Mouse (Mus musculus) intestine, postnatal 0 days (tissue): ENCODE results near the gene Arpc2. TPM values are rescaled to one million over a fixed set of nuclear protein-coding genes. Genes with fewer than 3 reads are reported as not detected.

Experiments
- ATAC-seq: fragments of 200-750 bp; cut with Nextera tagmentation; 2 replicates; pipeline ENCODE4 v1.8.0; 2017; ENCODE audit warnings: mild to moderate bottlenecking, moderate TSS enrichment, moderate library complexity
- H3K27ac ChIP-seq: fragments of 300-500 bp; sonication (generic); 2 replicates; pipeline ENCODE4 v1.5.1; 2014; ENCODE audit warnings: mild to moderate bottlenecking, low read depth, low read length, moderate library complexity
- H3K27me3 ChIP-seq: fragments of 300-500 bp; sonication (generic); replicated peaks from 2 replicates; pipeline ENCODE4 v1.6.1; 2014; ENCODE audit warnings: low read length, mixed read lengths; ENCODE audit not compliant: control insufficient read depth, insufficient read depth
- H3K36me3 ChIP-seq: fragments of 300-500 bp; sonication (generic); 2 replicates; pipeline ENCODE4 v1.6.1; 2014; ENCODE audit warnings: mild to moderate bottlenecking, moderate library complexity; ENCODE audit not compliant: control insufficient read depth, insufficient read depth
- H3K4me1 ChIP-seq: fragments of 300-500 bp; sonication (generic); replicated peaks from 2 replicates; pipeline ENCODE4 v1.6.1; 2014; ENCODE audit warnings: antibody characterized with exemption, low read length, mixed read lengths; ENCODE audit not compliant: control insufficient read depth, insufficient read depth
- H3K4me2 ChIP-seq: fragments of 300-500 bp; sonication (generic); replicated peaks from 2 replicates; pipeline ENCODE4 v1.6.1; 2014; ENCODE audit warnings: low read depth, mild to moderate bottlenecking, moderate library complexity
- H3K4me3 ChIP-seq: fragments of 300-500 bp; sonication (generic); 2 replicates; pipeline ENCODE4 v1.5.1; 2014; ENCODE audit warnings: low read depth, low read length
- H3K9ac ChIP-seq: fragments of 300-500 bp; sonication (generic); 2 replicates; pipeline ENCODE4 v1.6.1; 2014; ENCODE audit warnings: mild to moderate bottlenecking, low read depth, low read length
- H3K9me3 ChIP-seq: fragments of 300-500 bp; sonication (generic); 2 replicates; pipeline ENCODE4 v1.6.1; 2016; ENCODE audit warnings: mixed run types; ENCODE audit not compliant: control insufficient read depth
- CTCF ChIP-seq: sonication (generic); IDR thresholded peaks from 2 replicates; pipeline ENCODE4 v1.5.1; 2016; ENCODE audit warnings: low read depth, mild to moderate bottlenecking, control low read depth, antibody characterized with exemption, moderate library complexity
- WGBS: fragments of 180-500 bp; shearing (Covaris S2); extraction: QIAGEN DNeasy Blood & Tissue Kit; methylation state at CpG from one replicate; pipeline ENCODE4 v1.1.7; 2014; 5-methylcytosine and 5-hydroxymethylcytosine counted together
- polyA plus RNA-seq: library from polyadenylated mRNA; unstranded; fragments of >200 nt; fragmentation: Nextera tagmentation; extraction: Ambion mirVana; gene quantifications from 2 replicates; pipeline ENCODE4 v1.2.1, GENCODE M21; 2015

Arpc2 gene
- polyA plus RNA-seq, 1 experiment from 2014 or later, result 529 TPM

DNA sequence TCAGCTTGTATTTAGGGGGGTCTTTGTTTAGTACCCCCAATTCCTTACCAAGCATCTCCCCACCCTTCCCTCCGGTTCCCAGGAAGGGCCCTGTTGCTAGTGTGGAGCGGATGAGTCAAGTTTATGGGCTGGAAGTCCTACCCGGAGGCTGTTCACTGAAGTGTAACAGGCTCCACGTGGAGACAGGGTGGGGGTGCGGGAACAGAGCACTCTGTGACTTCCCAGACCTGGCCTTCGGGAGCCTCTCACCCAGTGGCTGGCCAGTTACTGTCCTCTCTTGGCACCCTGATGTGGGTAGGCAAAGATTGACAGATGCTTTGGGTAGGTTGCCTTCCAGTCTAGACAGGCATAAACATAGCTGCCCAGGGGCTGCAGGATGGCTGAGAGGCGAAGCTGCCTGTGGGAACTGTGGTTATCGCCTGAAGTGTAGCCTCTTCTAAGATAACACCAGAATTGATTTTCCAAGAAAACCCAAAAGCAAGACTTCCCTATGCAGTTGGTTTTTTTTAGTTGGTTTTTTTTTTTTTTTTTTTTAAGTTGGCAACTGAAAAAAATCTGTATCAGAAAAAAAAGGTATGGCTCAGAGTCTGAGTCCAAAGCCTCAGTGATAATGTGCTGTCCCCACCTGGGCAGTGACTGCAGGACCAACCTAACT lies 42.1 kb downstream of the Arpc2 start:
- no peaks in the 10 kb centered on the region for H3K27me3 ChIP-seq
- no peaks in the 10 kb centered on the region for H3K9me3 ChIP-seq
- no peaks in the 10 kb centered on the region for H3K4me1 ChIP-seq
- 41% methylated on average over 8 of the region's 8 CpGs for whole genome bisulfite sequencing
- no peak overlapping the region for H3K4me2 ChIP-seq
- H3K27ac ChIP-seq, result no peak overlapping the region
- H3K36me3 ChIP-seq, result peaks cover 31% of the 10 kb centered on the region
- no peak overlapping the region for H3K4me3 ChIP-seq
- no peak for TF ChIP-seq CTCF
- no peak for ATAC-seq
- no peak overlapping the region for H3K9ac ChIP-seq

GRCm38 (mm10) chr1:74278538-74278937 lies 42.7 kb downstream of the Arpc2 start, which contains the start of gene Gpbar1:
TSS of gene Gpbar1 (plus strand) at chr1:74278550.
- 89% methylated on average over 10 of the region's 10 CpGs for WGBS
- H3K9ac ChIP-seq, result no peak within 1 kb of the TSS

DNA sequence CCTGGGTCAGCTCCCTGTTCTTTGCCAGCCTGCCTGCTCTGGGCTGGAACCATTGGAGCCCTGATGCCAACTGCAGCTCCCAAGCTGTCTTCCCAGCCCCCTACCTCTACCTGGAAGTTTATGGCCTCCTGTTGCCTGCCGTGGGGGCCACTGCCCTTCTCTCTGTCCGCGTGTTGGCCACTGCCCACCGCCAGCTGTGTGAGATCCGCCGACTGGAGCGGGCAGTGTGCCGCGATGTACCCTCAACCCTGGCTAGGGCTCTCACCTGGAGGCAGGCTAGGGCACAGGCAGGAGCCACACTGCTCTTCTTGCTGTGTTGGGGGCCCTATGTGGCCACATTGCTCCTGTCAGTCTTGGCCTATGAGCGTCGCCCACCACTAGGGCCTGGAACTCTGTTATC lies 43.1 kb downstream of the Arpc2 start:
- WGBS, result 88% methylated on average over 11 of the region's 11 CpGs
- no peaks in the 10 kb centered on the region for H3K9me3 ChIP-seq
- H3K36me3 ChIP-seq, result peaks cover 34% of the 10 kb centered on the region
- H3K27ac ChIP-seq, result no peak overlapping the region
- no peaks in the 10 kb centered on the region for H3K27me3 ChIP-seq
- TF ChIP-seq CTCF, result no peak
- no peak overlapping the region for H3K4me3 ChIP-seq
- no peak overlapping the region for H3K4me2 ChIP-seq
- H3K9ac ChIP-seq, result no peak overlapping the region
- 0 out of 2 replicates have a peak, but pooled peaks cover 4% of the 10 kb centered on the region for H3K4me1 ChIP-seq
- no peak for ATAC-seq

More at GRCm38 (mm10) chr1:74278538-74278937, 42.7 kb downstream of the Arpc2 start, which contains the start of gene Gpbar1:
- Histone ChIP-seq H3K4me2 (no peak within 1 kb of the TSS), H3K36me3 (peaks cover 34% of the 10 kb centered on the region), H3K27me3 (no peaks in the 10 kb centered on the region), H3K4me3 (no peak within 1 kb of the TSS), H3K27ac (no peak within 1 kb of the TSS), H3K4me1 (no peaks in the 10 kb centered on the region), H3K9me3 (no peaks in the 10 kb centered on the region)
- ATAC-seq, result no peak
- no peak for TF ChIP-seq CTCF

DNA sequence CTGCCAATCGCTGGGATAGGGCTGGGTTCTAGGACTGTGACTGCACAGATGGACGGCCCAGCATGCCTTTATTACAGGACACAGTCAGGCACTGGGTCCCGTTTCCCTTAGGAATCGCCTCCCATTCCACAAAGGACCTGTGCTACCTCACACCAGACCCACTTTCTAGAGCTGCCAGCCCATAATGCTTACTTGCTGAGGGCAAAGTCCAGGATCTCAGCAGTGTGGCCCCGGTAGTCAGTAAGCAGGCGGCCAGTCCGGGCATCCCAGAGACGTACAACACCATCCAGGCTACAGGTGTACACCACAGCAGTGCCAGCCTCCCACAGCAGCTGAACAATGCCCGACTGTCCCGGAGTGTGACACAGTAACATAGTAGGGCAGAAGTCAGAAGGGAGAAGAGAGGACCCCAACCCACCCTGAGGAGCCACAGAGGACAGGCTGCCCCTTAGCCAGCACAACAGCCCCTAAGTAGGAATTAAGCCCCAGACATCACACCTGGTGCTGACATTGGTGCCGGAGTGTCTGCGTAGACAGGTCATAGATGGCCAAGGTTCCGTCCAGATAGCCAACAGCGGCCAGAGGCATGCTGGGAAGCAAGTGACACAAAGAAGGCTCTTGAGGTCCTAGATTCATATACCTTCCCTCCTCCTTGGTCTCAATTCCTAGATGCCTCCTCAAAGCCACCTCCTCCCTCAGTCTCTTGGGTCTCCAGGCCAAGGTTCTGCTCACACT lies 44.9 kb downstream of the Arpc2 start:
- H3K9me3 ChIP-seq, result no peaks in the 10 kb centered on the region
- H3K27ac ChIP-seq, result no peak overlapping the region
- no peak overlapping the region for H3K4me3 ChIP-seq
- H3K4me1 ChIP-seq, result peaks cover 4% of the 10 kb centered on the region; the same call in 1 of the 2 replicates
- ATAC-seq, result no peak
- 75% methylated on average over 14 of the region's 14 CpGs for WGBS
- H3K4me2 ChIP-seq, result no peak overlapping the region
- H3K27me3 ChIP-seq, result no peaks in the 10 kb centered on the region
- peaks cover 34% of the 10 kb centered on the region for H3K36me3 ChIP-seq
- no peak for TF ChIP-seq CTCF
- H3K9ac ChIP-seq, result no peak overlapping the region

- H3K4me1 ChIP-seq, result peaks cover 4% of the 10 kb centered on the region; the same call in 1 of the 2 replicates
- H3K27ac ChIP-seq, result no peak overlapping the region
- TF ChIP-seq CTCF, result no peak
- no peak overlapping the region for H3K9ac ChIP-seq
- no peak for ATAC-seq
- H3K36me3 ChIP-seq, result peaks cover 34% of the 10 kb centered on the region
- H3K9me3 ChIP-seq, result no peaks in the 10 kb centered on the region
- no peak overlapping the region for H3K4me2 ChIP-seq
- no peaks in the 10 kb centered on the region for H3K27me3 ChIP-seq
- H3K4me3 ChIP-seq, result no peak overlapping the region
- 69% methylated on average over 2 of the region's 2 CpGs for WGBS
Observed at GRCm38 (mm10) chr1:74281372-74281771, 45.5 kb downstream of the Arpc2 start.

- H3K4me3 ChIP-seq, result no peak overlapping the region
- H3K9me3 ChIP-seq, result no peaks in the 10 kb centered on the region
- WGBS, result 97% methylated on average over 8 of the region's 8 CpGs
- no peak overlapping the region for H3K4me2 ChIP-seq
- H3K27me3 ChIP-seq, result no peaks in the 10 kb centered on the region
- peaks cover 4% of the 10 kb centered on the region; the same call in 1 of the 2 replicates for H3K4me1 ChIP-seq
- no peak for ATAC-seq
- no peak for TF ChIP-seq CTCF
- peaks cover 34% of the 10 kb centered on the region for H3K36me3 ChIP-seq
- no peak overlapping the region for H3K27ac ChIP-seq
- no peak overlapping the region for H3K9ac ChIP-seq
Observed at GRCm38 (mm10) chr1:74281886-74282285, 46.0 kb downstream of the Arpc2 start.
